Mouse (Mus musculus) neural tube, embryonic 11.5 days (tissue): Measurements from ENCODE around the gene Cpne1. TPM values are rescaled to one million over a fixed set of nuclear protein-coding genes. Genes with fewer than 3 reads are reported as not detected.
A peak's percentile ranks its signal among the peaks of the same experiment; 100 is the strongest.
"Not testable (repeated sequence)": the region's sequence is repeated elsewhere in the genome, so short reads cannot be mapped to it uniquely, and the experiment has no call there.

ENCODE experiments used
- ATAC-seq: fragments of 200-750 bp; cut with Nextera tagmentation; 2 replicates; pipeline ENCODE4 v1.8.0; 2017; ENCODE audit warnings: moderate number of reproducible peaks, mild to moderate bottlenecking, moderate TSS enrichment, moderate library complexity; ENCODE audit not compliant: insufficient read depth, low FRiP score, low TSS enrichment
- DNase-seq: peaks from one replicate; pipeline ENCODE4 v3.0.0-alpha.2; 2015; ENCODE audit warnings: low spot score
- H3K27ac ChIP-seq: fragments of 300-500 bp; sonication (generic); 2 replicates; pipeline ENCODE4 v1.5.1; 2014; ENCODE audit warnings: low read depth, mild to moderate bottlenecking, low read length
- H3K27me3 ChIP-seq: fragments of 300-500 bp; sonication (generic); 2 replicates; pipeline ENCODE4 v1.6.1; 2014; ENCODE audit warnings: mild to moderate bottlenecking, low read length, mixed read lengths; ENCODE audit not compliant: control insufficient read depth, insufficient read depth
- H3K36me3 ChIP-seq: fragments of 300-500 bp; sonication (generic); 2 replicates; pipeline ENCODE4 v1.6.1; 2014; ENCODE audit warnings: mild to moderate bottlenecking, low read length, moderate library complexity, mixed read lengths; ENCODE audit not compliant: control insufficient read depth, insufficient read depth
- H3K4me1 ChIP-seq: fragments of 300-500 bp; sonication (generic); 2 replicates; pipeline ENCODE4 v1.6.1; 2014; ENCODE audit warnings: low read length, mixed read lengths; ENCODE audit not compliant: control insufficient read depth, insufficient read depth
- H3K4me2 ChIP-seq: fragments of 300-500 bp; sonication (generic); 2 replicates; pipeline ENCODE4 v1.6.1; 2014; ENCODE audit warnings: low read depth, mild to moderate bottlenecking, moderate library complexity
- H3K4me3 ChIP-seq: fragments of 300-500 bp; sonication (generic); 2 replicates; pipeline ENCODE4 v1.5.1; 2014; ENCODE audit warnings: low read depth, low read length
- H3K9ac ChIP-seq: fragments of 300-500 bp; sonication (generic); 2 replicates; pipeline ENCODE4 v1.6.1; 2014; ENCODE audit warnings: mild to moderate bottlenecking, low read length
- H3K9me3 ChIP-seq: fragments of 300-500 bp; sonication (generic); 2 replicates; pipeline ENCODE4 v1.6.1; 2016; ENCODE audit warnings: low read length; ENCODE audit not compliant: control insufficient read depth
- WGBS: fragments of 180-500 bp; shearing (Covaris S2); extraction: QIAGEN DNeasy Blood & Tissue Kit; methylation state at CpG from one replicate; pipeline ENCODE4 v1.1.7; 2014; 5-methylcytosine and 5-hydroxymethylcytosine counted together
- polyA plus RNA-seq: library from polyadenylated mRNA; unstranded; fragments of >200 nt; fragmentation: Nextera tagmentation; extraction: Ambion mirVana; gene quantifications from 2 replicates; pipeline ENCODE4 v1.2.1, GENCODE M21; 2014

Cpne1 gene
- polyA plus RNA-seq, 1 experiment from 2014 or later = 53.7 TPM

GRCm38 (mm10) chr2:156142820-156143219 is 31.1 kb upstream of the Cpne1 start:
- no peaks in the 10 kb centered on the region for H3K9me3 ChIP-seq
- H3K9ac ChIP-seq = no peak overlapping the region
- H3K4me1 ChIP-seq = 0 out of 2 replicates have a peak, but pooled peaks cover 4% of the 10 kb centered on the region
- WGBS = 87% methylated on average over 2 of the region's 2 CpGs
- ATAC-seq (no peak), DNase-seq (no peak)
- peaks cover 4% of the 10 kb centered on the region; the same call in 1 of the 2 replicates for H3K36me3 ChIP-seq
- H3K4me2 ChIP-seq = peak overlapping the region; percentile 67
- H3K27ac ChIP-seq = no peak overlapping the region
- H3K4me3 ChIP-seq = no peak overlapping the region
- H3K27me3 ChIP-seq = no peaks in the 10 kb centered on the region

- Histone ChIP-seq H3K27me3 (no peaks in the 10 kb centered on the region), H3K36me3 (no peaks in the 10 kb centered on the region), H3K9me3 (no peaks in the 10 kb centered on the region), H3K27ac (no peak overlapping the region), H3K9ac (no peak overlapping the region), H3K4me3 (no peak overlapping the region), H3K4me2 (no peak overlapping the region), H3K4me1 (no peaks in the 10 kb centered on the region)
- no peak for DNase-seq
- WGBS = 85% methylated on average over 6 of the region's 6 CpGs
- ATAC-seq = no peak
Observed at GRCm38 (mm10) chr2:156135695-156136094, 23.9 kb upstream of the Cpne1 start.

- 93% methylated on average over 5 of the region's 5 CpGs for WGBS
Observed at GRCm38 (mm10) chr2:156134161-156134560, 22.4 kb upstream of the Cpne1 start.

GRCm38 (mm10) chr2:156126992-156127391 is 15.2 kb upstream of the Cpne1 start, which contains the start of gene Gm28036:
Gene Gm28036, minus strand, starts transcription at chr2:156127092.
- no peaks in the 10 kb centered on the region for H3K27me3 ChIP-seq
- H3K9ac ChIP-seq = no peak within 1 kb of the TSS
- 88% methylated on average over 5 of the region's 5 CpGs for WGBS
- ATAC-seq (no peak), DNase-seq (no peak)
- H3K4me3 ChIP-seq = no peak within 1 kb of the TSS
- H3K9me3 ChIP-seq = no peaks in the 10 kb centered on the region
- no peak within 1 kb of the TSS for H3K4me2 ChIP-seq
- no peak within 1 kb of the TSS for H3K27ac ChIP-seq
- no peaks in the 10 kb centered on the region for H3K36me3 ChIP-seq
- no peaks in the 10 kb centered on the region for H3K4me1 ChIP-seq

More at GRCm38 (mm10) chr2:156134161-156134560, 22.4 kb upstream of the Cpne1 start:
- H3K4me3 ChIP-seq = no peak overlapping the region
- H3K4me2 ChIP-seq = no peak overlapping the region
- ATAC-seq (no peak), DNase-seq (no peak)
- no peaks in the 10 kb centered on the region for H3K27me3 ChIP-seq
- H3K4me1 ChIP-seq = no peaks in the 10 kb centered on the region
- no peak overlapping the region for H3K27ac ChIP-seq
- H3K9me3 ChIP-seq = no peaks in the 10 kb centered on the region
- H3K9ac ChIP-seq = no peak overlapping the region
- H3K36me3 ChIP-seq = no peaks in the 10 kb centered on the region

- whole genome bisulfite sequencing = 92% methylated on average over 5 of the region's 5 CpGs
- no peaks in the 10 kb centered on the region for H3K4me1 ChIP-seq
- H3K4me3 ChIP-seq = no peak overlapping the region
- no peaks in the 10 kb centered on the region for H3K36me3 ChIP-seq
- no peak overlapping the region for H3K27ac ChIP-seq
- H3K27me3 ChIP-seq = no peaks in the 10 kb centered on the region
- no peak overlapping the region for H3K4me2 ChIP-seq
- no peak for DNase-seq
- no peak for ATAC-seq
- no peak overlapping the region for H3K9ac ChIP-seq
- no peaks in the 10 kb centered on the region for H3K9me3 ChIP-seq
Observed at GRCm38 (mm10) chr2:156123731-156124130, 12.0 kb upstream of the Cpne1 start.

- Histone ChIP-seq H3K27me3 (no peaks in the 10 kb centered on the region), H3K9me3 (no peaks in the 10 kb centered on the region), H3K36me3 (no peaks in the 10 kb centered on the region), H3K4me2 (no peak overlapping the region), H3K4me1 (no peaks in the 10 kb centered on the region), H3K9ac (no peak overlapping the region), H3K27ac (no peak overlapping the region), H3K4me3 (no peak overlapping the region)
- DNase-seq (no peak), ATAC-seq (no peak)
Observed at GRCm38 (mm10) chr2:156119566-156119965, 7.8 kb upstream of the Cpne1 start.

GRCm38 (mm10) chr2:156112080-156112423 is 287 bp upstream of the Cpne1 start:
- WGBS = 28% methylated on average over 5 of the region's 5 CpGs
- H3K4me3 ChIP-seq = peak overlapping the region; percentile 81
- ATAC-seq, DNase-seq, H3K27ac ChIP-seq, H3K9me3 ChIP-seq, H3K4me1 ChIP-seq, H3K27me3 ChIP-seq, H3K36me3 ChIP-seq: not testable (repeated sequence)
- H3K9ac ChIP-seq = peak overlapping the region; percentile 99
- peak overlapping the region; percentile 32 for H3K4me2 ChIP-seq

GRCm38 (mm10) chr2:156110627-156111357 is 973 bp downstream of the Cpne1 start:
- peak overlapping the region; percentile 81 for H3K4me3 ChIP-seq
- H3K9me3 ChIP-seq = no peaks in the 10 kb centered on the region
- ATAC-seq = peak; percentile 45; the same call in 1 of the 2 replicates
- no peaks in the 10 kb centered on the region for H3K27me3 ChIP-seq
- no peaks in the 10 kb centered on the region for H3K36me3 ChIP-seq
- WGBS = 2% methylated on average over 16 of the region's 16 CpGs
- H3K4me1 ChIP-seq = peaks cover 8% of the 10 kb centered on the region
- H3K27ac ChIP-seq = peak overlapping the region; percentile 92
- peak overlapping the region; percentile 86 for H3K4me2 ChIP-seq
- peak overlapping the region; percentile 99 for H3K9ac ChIP-seq
- peak; percentile 56 for DNase-seq

- Histone ChIP-seq H3K4me1 (no peaks in the 10 kb centered on the region), H3K36me3 (peaks cover 6% of the 10 kb centered on the region), H3K4me2 (no peak overlapping the region), H3K9ac (no peak overlapping the region), H3K4me3 (no peak overlapping the region), H3K27me3 (no peaks in the 10 kb centered on the region), H3K27ac (no peak overlapping the region), H3K9me3 (no peaks in the 10 kb centered on the region)
- 91% methylated on average over 5 of the region's 5 CpGs for WGBS
- DNase-seq (no peak), ATAC-seq (no peak)
Observed at GRCm38 (mm10) chr2:156091926-156092325, 19.8 kb downstream of the Cpne1 start.
